Comparison of ENCODE assay signal across 23 mouse cellular contexts in the genomic region with DNA sequence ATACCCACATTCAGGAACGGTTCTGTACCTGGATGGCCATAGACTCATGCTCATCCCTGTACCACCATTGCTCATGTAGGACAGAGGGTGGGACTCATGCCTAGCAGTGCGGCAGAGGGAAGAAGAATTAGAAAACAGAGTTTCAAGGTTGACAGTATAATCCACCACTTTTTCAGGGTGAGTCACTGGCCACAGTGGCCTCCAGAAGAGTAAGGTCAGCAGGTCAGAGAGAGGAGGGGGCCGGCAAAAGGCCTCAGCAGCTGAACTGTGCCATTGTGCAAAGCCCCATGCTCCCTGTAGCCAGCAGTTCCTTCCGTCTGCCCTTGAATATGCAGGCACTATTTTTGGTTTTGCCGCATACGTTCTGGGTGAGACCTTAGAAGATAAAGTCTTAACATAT.
A peak's percentile ranks its signal among the peaks of the same experiment; 100 is the strongest.
DNase-seq lines count a peak whose midpoint lies in the region; ATAC-seq lines count a peak whose summit lies in the region.
"Had no signal": no experiment of that assay in that cellular context is flagged by ENCODE, and none has a peak within 500 bp of the region (broad histone marks: within the 10 kb centered on the region; RNA-seq: fewer than 3 reads in every experiment).

No protein-coding gene starts in this region.

- no peaks in the 10 kb centered on the region for H3K36me3 ChIP-seq in kidney, embryonic 16.5 days (ENCODE audit: insufficient read depth, low read length)
- no peaks in the 10 kb centered on the region for H3K36me3 ChIP-seq in kidney, embryonic 15.5 days
- H3K36me3 ChIP-seq: embryonic facial prominence, embryonic 10.5 days; embryonic facial prominence, embryonic 12.5 days; forebrain, embryonic 15.5 days; G1E had no signal

- H3K4me3 ChIP-seq in kidney, embryonic 16.5 days (ENCODE audit: low read length): no peak overlapping the region
- H3K4me3 ChIP-seq in kidney, embryonic 15.5 days (replicated peaks): no peak overlapping the region
- H3K4me3 ChIP-seq: embryonic facial prominence, embryonic 10.5 days; embryonic facial prominence, embryonic 12.5 days; forebrain, embryonic 13.5 days; forebrain, embryonic 15.5 days had no signal

- H3K9me3 ChIP-seq in kidney, embryonic 16.5 days (ENCODE audit: low read length): no peaks in the 10 kb centered on the region
- no peaks in the 10 kb centered on the region for H3K9me3 ChIP-seq in kidney, embryonic 15.5 days (replicated peaks)
- H3K9me3 ChIP-seq: embryonic facial prominence, embryonic 10.5 days; embryonic facial prominence, embryonic 12.5 days; forebrain, embryonic 13.5 days; forebrain, embryonic 15.5 days had no signal

- 65% methylated on average over 6 of the region's 6 CpGs for WGBS in kidney, embryonic 16.5 days
- 54% methylated on average over 6 of the region's 6 CpGs for WGBS in kidney, embryonic 15.5 days

- no peaks in the 10 kb centered on the region for H3K4me1 ChIP-seq in kidney, embryonic 16.5 days (ENCODE audit: insufficient read depth, low read length)
- no peaks in the 10 kb centered on the region for H3K4me1 ChIP-seq in kidney, embryonic 15.5 days
- H3K4me1 ChIP-seq: embryonic facial prominence, embryonic 10.5 days; embryonic facial prominence, embryonic 12.5 days; forebrain, embryonic 13.5 days; forebrain, embryonic 15.5 days had no signal

- peak; percentile 10 for DNase-seq in adrenal gland, adult 8-10 months
- no peak for DNase-seq in adrenal gland, postnatal 25 days
- peak; percentile 1 for DNase-seq in 416B (ENCODE audit: low read depth)
- DNase-seq in left cerebral cortex, postnatal 10 days (ENCODE audit: extremely low spot score in 1 of 2, low spot score in 2 of 2): no peak
- DNase-seq: B cell, adult 2 months; cerebellum, adult 11-12 months; cerebellum, adult 2 months; cerebellum, adult 9-10 months; cerebellum, postnatal 10 days; cerebellum, postnatal 25 days; embryo, embryonic 11 days; forebrain, postnatal 0 days had no signal

- H3K9ac ChIP-seq in kidney, embryonic 16.5 days (replicated peaks; ENCODE audit: low read length): no peak overlapping the region
- H3K9ac ChIP-seq in kidney, embryonic 15.5 days: no peak overlapping the region
- H3K9ac ChIP-seq: embryonic facial prominence, embryonic 12.5 days; forebrain, embryonic 13.5 days; forebrain, embryonic 15.5 days; forebrain, postnatal 0 days had no signal

- H3K27me3 ChIP-seq in kidney, embryonic 16.5 days (ENCODE audit: insufficient read depth, low read length): no peaks in the 10 kb centered on the region
- H3K27me3 ChIP-seq in kidney, embryonic 15.5 days: no peaks in the 10 kb centered on the region
- H3K27me3 ChIP-seq: CH12.LX; embryonic facial prominence, embryonic 12.5 days; forebrain, embryonic 13.5 days; forebrain, embryonic 15.5 days; Patski had no signal

- 0 out of 2 replicates have a peak, but pooled peaks have one; percentile 23 for ATAC-seq in kidney, embryonic 16.5 days (ENCODE audit: low FRiP score, low TSS enrichment)
- no peak for ATAC-seq in kidney, embryonic 15.5 days (replicated peaks; ENCODE audit: low FRiP score)
- ATAC-seq: activated CD4-positive, CD25-positive, alpha-beta regulatory T cell, adult 4 months; CD4-positive, CD25-positive, alpha-beta regulatory T cell, adult 4 months; forebrain, embryonic 13.5 days; forebrain, embryonic 15.5 days; forebrain, postnatal 0 days; Patski had no signal

- H3K27ac ChIP-seq in kidney, embryonic 16.5 days (ENCODE audit: low read length): no peak overlapping the region
- H3K27ac ChIP-seq in kidney, embryonic 15.5 days: no peak overlapping the region
- H3K27ac ChIP-seq: embryonic facial prominence, embryonic 10.5 days; embryonic facial prominence, embryonic 12.5 days; forebrain, embryonic 13.5 days; forebrain, embryonic 15.5 days had no signal

- H3K4me2 ChIP-seq in kidney, embryonic 16.5 days (replicated peaks; ENCODE audit: low read depth, low read length): no peak overlapping the region
- H3K4me2 ChIP-seq in kidney, embryonic 15.5 days: no peak overlapping the region
- H3K4me2 ChIP-seq: embryonic facial prominence, embryonic 12.5 days; forebrain, embryonic 13.5 days; forebrain, embryonic 15.5 days had no signal

- intact Hi-C loops in left cerebral cortex, postnatal 10 days (cut with DNase I): no loop called here

Comparison
In these comparisons a context has a peak if more than half of its experiments do, and no peak if none do; other contexts are left out.
1. DNase-seq: peak in adrenal gland, adult 8-10 months (single experiment) and 416B (single experiment); none in adrenal gland, postnatal 25 days (single experiment) and left cerebral cortex, postnatal 10 days (0 of 2).